Mouse (Mus musculus): ENCODE data around the gene Pold4. TPM values are rescaled to one million over a fixed set of nuclear protein-coding genes. Genes with fewer than 3 reads are reported as not detected.

Gene Pold4
- total RNA-seq, 1 experiment from 2014 or later: 60.4 TPM

DNA sequence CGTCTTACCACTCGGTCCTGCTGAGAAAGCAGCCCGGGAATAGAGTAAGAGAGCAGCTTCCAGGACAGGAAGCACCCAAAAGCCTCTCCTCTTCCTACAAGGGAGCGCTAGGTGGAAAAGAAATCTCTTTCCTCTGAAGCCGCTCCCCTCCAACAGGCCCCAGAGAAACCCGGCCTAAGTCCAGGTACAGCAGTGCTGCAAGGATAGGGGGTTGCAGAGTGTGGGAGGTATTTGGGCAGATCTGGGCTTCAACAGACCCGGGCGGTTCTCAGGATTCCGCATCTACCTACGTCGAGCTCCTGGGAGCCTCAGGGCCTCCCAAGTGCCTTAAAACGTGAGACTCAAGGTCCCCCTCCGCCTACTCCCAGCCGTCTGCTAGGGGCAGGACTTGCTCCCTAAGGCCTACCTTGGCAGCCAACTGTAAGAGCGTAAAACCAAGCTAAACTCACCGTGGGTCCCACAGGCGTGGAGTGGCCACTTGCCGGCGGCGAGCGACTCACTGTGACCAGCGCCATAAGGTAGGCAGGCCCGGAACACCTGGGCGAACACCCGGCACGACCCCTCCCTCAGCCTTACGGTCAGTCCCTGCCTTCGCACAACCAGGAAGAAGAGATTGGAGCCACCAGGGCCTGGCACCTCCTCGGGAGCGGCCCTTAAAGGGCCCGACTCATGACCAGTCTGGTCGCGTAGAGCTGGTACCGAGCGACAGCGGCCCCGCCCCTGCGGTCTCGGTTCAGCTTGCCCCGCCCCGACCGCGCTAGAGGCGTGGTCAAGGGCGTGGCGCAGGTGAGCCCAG is 37.1 kb downstream of the Pold4 start, which contains the start of gene Ssh3:
TSS of gene Ssh3 (minus strand) at position 615 of the 796 bp plus-strand sequence.
- peak; percentile 81 for DNase-seq

DNA sequence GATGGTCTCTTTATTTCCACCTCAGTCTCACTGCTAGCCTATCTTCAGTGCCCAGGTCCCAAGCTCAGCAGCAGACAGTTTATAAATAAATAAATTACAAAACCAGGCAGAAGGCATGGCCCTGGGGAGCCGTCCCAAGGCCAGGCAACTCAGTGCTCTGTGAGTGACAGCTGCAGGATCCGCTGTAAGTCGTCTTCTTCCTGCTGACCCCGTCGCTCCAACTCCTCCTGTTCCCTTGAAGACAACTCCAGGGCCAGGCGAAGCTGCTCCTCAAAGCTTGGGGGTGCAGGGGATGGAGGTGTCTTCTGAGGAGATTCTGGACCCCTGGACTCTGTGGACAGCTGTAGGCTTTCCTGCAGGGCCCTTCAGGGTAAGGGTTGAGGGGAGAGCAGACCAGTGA is 38.5 kb downstream of the Pold4 start:
- DNase-seq: peak; percentile 41

DNA sequence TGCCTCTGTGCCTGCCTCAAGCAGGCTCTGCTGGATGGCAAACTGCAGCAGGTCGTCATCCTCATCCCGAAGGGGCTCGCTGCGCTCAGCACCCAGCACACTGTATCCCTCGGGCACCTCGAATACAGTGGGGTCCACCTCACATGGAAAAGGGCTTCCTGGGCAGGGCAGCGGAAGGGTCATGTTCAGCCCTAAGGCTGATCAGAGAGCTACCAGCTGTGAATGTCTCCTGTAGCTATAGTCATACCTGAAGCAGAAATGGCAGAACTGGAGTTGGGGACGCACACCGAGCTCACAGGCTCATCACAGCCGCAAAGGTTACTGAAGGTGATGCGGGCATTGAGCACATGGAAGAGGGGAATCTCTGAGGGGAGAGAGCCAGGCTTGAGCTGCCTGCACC is 39.3 kb downstream of the Pold4 start:
- no peak for DNase-seq

DNA sequence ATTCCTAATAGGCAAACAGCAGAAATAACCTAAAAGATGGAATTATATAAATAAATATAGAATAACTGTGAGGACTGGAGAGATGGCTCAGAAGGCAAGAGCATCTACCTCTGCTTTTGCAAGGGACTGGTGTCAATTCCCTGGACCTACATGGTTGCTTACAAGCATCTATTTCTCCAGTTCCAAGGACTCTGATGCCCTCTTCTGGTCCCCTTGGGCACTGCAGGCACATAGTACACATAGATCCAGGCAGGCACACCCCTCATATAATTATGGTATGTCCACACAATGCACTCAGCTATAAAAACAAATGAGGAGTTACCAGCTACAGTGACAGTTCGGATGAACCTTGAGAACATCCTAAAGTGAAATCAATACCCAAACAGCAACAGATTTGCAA is 47.8 kb downstream of the Pold4 start:
- DNase-seq: no peak

DNA sequence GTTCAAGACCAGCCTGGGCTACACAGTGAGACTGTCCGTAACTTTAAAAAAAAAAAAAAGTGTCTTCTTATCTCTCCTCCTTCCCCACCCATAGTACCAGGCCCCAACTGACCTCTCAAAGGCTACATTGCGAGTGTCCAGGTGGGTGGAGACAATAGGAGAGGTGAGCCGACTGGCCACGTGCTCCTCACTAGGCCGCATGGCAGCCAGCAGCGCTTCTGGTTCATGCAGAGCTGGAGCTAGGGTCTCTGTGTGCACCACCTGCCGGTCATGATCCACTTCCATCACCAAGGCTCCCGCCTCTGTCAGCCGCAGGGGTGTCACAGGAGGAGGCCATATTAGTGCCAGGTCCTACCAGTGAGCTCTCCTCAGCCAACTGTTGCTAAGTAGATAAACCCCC is 48.7 kb downstream of the Pold4 start:
- no peak for DNase-seq

DNA sequence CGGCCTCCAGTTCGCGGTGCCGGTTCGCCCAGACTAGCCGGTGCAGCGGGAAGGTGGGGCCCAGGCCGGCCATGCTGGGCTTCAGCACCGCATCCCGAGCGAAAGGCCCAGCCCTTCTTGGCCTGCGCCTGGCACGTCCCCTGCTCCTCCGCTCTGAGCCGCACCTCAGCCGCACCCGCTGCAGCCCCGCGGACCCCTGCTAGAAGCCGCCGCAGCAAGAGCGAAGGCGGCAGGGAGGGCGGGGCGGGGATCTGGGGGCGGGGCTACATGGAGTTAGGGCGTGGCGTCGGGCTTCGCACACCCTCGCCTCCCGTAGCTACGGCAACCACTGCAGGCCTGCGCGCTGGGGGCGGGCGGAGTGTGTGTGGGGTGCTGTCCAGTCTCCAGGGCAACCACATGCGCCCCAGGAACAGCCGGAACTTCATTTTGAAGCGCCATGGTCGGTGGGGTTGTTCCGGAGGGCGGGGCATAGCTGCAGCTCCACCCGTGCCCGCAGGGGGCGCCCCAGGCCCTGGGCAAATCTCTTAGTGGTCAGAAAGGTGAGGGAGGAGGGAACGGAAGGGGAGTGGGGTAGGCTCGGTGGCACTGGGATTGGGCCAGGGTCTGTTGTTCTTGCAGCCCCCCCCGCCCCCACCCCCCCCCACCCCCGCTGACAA is 51.3 kb downstream of the Pold4 start, which contains the start of gene Ankrd13d:
TSS of gene Ankrd13d (minus strand) at position 240 of the 656 bp plus-strand sequence.
- DNase-seq: peak; percentile 83

Small RNA genes lying within 50 kb of the gene (microRNA-seq; reads per million reads assigned to microRNA genes)
- gene Gm26115 (0 reads per million in 2 experiments), gene Mir6985 (0.69 to 0.71 reads per million in 2 experiments)

Other genes with a start within 250 kb of the Pold4 start
- 18.5 and 27.6 TPM in 2 replicates for gene Acy3, start 245.3 kb upstream of the Pold4 start, total RNA-seq (2021)
- not detected in 2 replicates for gene Tbx10, start 239.1 kb upstream of the Pold4 start, total RNA-seq (2021)
- 18.7 and 24.8 TPM in 2 replicates for gene Nudt8, start 231.3 kb upstream of the Pold4 start, total RNA-seq (2021)
- 1.3 and 1.7 TPM in 2 replicates for gene Gm49405, start 231.3 kb upstream of the Pold4 start, total RNA-seq (2021)
- 0.76 and 2.4 TPM in 2 replicates for gene Doc2g, start 228.6 kb upstream of the Pold4 start, total RNA-seq (2021)
- gene Ndufv1, start 219.1 kb upstream of the Pold4 start, total RNA-seq (2021): 244 and 297 TPM in 2 replicates
- gene Gstp1, start 193.9 kb upstream of the Pold4 start, total RNA-seq (2021): 383 and 392 TPM in 2 replicates
- 58.6 and 65.7 TPM in 2 replicates for gene Gstp2, start 185.9 kb upstream of the Pold4 start, total RNA-seq (2021)
- gene Gstp3, start 172.3 kb upstream of the Pold4 start, total RNA-seq (2021): 0.76 and 5.2 TPM in 2 replicates
- gene Cabp2, start 150.3 kb upstream of the Pold4 start, total RNA-seq (2021): not detected in 2 replicates
- gene Cdk2ap2, start 134.7 kb upstream of the Pold4 start, total RNA-seq (2021): 84.7 and 88.0 TPM in 2 replicates
- gene Pitpnm1, start 131.9 kb upstream of the Pold4 start, total RNA-seq (2021): 54.8 and 73.7 TPM in 2 replicates
- gene Aip, start 106.0 kb upstream of the Pold4 start, total RNA-seq (2021): 108 and 117 TPM in 2 replicates
- 0.12 TPM in 1 of 2 replicates, not detected in the other for gene Gpr152, start 92.1 kb upstream of the Pold4 start, total RNA-seq (2021)
- 0.94 and 1.3 TPM in 2 replicates for gene Cabp4, start 87.9 kb upstream of the Pold4 start, total RNA-seq (2021)
- gene Coro1b, start 83.3 kb upstream of the Pold4 start, total RNA-seq (2021): 179 and 226 TPM in 2 replicates
- gene Ptprcap, start 78.3 kb upstream of the Pold4 start, total RNA-seq (2021): 3.9 and 6.0 TPM in 2 replicates
- 48.8 and 52.6 TPM in 2 replicates for gene Rps6kb2, start 68.5 kb upstream of the Pold4 start, total RNA-seq (2021)
- 2.6 and 4.1 TPM in 2 replicates for gene Carns1, start 56.4 kb upstream of the Pold4 start, total RNA-seq (2021)
- 1.0 TPM in 1 of 2 replicates, not detected in the other for gene Tbc1d10c, start 40.6 kb upstream of the Pold4 start, total RNA-seq (2021)
- 373 and 392 TPM in 2 replicates for gene Ppp1ca, start 39.8 kb upstream of the Pold4 start, total RNA-seq (2021)
- 10.1 and 10.8 TPM in 2 replicates for gene Rad9a, start 30.2 kb upstream of the Pold4 start, total RNA-seq (2021)
- gene Clcf1, start 17.7 kb upstream of the Pold4 start, total RNA-seq (2021): 11.0 and 14.5 TPM in 2 replicates
- not detected in 2 replicates for gene AC109138.7, start 17.5 kb upstream of the Pold4 start, total RNA-seq (2021)
- 35.6 and 52.3 TPM in 2 replicates for gene Ssh3, start 37.3 kb downstream of the Pold4 start, total RNA-seq (2021)
- 4.3 and 4.9 TPM in 2 replicates for gene Ankrd13d, start 51.2 kb downstream of the Pold4 start, total RNA-seq (2021)
- 45.8 and 59.4 TPM in 2 replicates for gene Grk2, start 74.3 kb downstream of the Pold4 start, total RNA-seq (2021)
- gene Kdm2a, start 166.4 kb downstream of the Pold4 start, total RNA-seq (2021): 116 and 131 TPM in 2 replicates
- gene Rhod, start 207.5 kb downstream of the Pold4 start, total RNA-seq (2021): 26.8 and 30.4 TPM in 2 replicates
- gene Syt12, start 245.5 kb downstream of the Pold4 start, total RNA-seq (2021): 62.2 and 66.7 TPM in 2 replicates

Data from adrenal gland, postnatal 25 days (tissue).